Mouse (Mus musculus) left cerebral cortex, adult 11 months (tissue): ENCODE data around the gene Ubr3.
"Not testable (repeated sequence)": the region's sequence is repeated elsewhere in the genome, so short reads cannot be mapped to it uniquely, and the experiment has no call there.

Source experiments
- DNase-seq: peaks from one replicate; pipeline ENCODE4 v3.0.0; 2022; ENCODE audit warnings: low spot score

Ubr3 gene

DNA sequence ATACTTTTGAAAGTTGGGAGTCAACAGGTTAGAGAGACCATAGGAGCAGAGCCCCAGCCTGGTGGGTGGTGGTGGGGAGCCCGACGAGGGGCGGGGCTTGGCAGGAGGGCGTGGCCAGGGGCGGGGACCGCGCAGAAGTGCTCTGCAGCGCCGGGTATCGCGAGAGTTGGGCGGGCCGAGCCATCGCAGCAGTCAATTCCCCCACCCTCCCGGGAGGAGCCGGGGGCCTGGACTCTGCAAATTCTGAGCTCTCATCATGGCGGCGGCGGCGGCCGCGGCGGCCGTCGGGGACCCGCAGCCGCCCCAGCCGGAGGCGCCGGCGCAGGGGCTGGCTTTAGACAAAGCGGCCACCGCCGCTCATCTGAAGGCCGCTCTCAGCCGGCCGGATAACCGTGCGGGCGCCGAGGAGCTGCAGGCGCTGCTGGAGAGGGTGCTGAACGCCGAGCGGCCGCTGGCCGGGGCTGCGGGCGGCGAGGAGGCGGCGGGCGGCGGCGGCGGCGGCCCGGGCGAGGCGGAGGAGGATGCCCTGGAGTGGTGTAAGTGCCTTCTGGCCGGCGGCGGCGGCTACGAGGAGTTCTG, at the start of gene Ubr3:
TSS of gene Ubr3 (plus strand) at position 208 of the 579 bp plus-strand sequence.
- peak; percentile 93 for DNase-seq

DNA sequence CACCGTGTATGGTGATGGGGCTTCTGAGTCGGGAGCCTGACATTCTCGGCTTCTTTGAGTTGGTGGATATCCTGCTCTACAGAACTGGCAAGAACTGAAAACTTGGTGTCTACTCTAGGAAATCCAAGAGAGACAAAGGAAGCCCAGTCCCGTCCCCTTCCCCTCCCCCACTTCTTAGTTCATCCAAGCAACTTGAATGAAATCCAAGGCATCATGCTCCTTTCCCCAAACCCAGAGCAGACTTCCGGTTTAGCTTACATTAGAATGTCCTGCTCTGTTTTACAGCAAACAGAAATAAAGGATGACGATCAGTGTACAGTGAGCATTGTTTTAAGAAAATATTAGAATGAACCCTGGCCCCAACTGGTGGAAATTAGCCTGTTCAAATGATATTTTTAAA, 47.8 kb upstream of the Ubr3 start:
- DNase-seq, result no peak

DNA sequence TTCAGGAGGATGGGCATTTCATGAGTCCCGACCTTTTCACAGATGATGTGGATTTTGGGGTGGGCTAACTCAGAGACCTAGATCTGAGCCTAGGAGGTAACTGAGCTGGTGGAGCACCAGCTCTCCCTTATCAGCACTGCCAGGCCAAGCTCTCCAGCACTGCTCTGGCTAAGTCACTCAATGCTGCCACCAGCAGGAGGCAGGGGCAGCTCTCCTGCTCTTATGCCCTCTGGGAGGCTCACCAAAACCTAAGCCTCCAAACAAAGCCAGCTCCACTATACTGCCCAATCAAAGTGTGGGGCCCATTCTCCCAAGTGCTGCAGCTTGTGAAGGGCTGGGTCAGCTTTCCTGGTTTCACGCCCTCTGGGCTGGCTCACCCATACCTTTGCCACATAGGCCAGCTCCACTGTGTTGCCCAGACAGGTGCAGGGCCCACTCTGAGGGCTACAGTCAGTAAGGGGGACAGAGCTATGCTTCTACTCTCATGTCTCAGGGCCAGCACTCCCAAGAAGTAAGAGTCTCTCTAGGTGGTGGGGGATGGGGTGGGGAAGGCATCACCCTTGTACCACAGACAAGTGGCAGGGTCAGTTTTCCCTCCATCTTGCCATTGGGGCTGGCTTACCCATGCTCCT, 45.5 kb upstream of the Ubr3 start:
- no peak for DNase-seq

DNA sequence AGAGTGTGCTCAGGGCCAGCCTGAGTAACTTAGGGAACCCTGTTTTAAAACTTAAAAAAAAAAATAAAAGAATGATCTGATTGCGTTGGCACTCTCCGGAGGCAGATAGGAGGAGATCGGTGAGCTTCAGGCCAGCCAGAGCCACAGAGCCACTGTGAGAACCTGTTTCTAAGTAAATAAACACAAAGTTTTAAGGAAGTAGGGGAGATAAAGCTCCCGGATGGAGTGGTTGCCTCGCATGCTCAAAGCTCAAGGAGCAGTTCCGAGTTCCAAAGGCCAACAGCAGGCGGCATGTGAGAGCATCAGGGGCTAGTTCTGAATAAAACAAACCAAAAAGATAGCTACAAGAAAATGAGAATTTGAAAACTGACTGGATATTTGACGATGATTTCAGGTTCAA, 40.7 kb upstream of the Ubr3 start:
- no peak for DNase-seq

DNA sequence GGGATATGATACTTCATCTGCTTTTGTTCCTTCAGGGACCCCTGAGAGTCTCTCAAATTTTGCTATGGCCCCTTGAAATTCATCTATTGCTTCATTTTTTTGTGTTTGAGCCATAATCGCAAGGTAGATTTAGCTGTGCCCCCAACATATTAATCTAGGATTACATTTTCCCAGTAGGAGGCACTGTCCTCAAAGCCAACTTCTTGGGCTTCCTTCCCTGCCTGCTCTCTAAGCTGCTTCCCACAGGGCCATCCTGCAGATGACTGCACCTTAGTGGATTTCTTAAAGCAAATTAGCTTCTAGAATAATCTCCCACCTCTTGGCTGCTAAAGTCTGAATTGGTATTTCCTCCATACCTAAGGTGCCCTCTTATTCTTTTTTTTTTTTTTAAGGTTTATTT, 39.2 kb upstream of the Ubr3 start:
- DNase-seq, result no peak

DNA sequence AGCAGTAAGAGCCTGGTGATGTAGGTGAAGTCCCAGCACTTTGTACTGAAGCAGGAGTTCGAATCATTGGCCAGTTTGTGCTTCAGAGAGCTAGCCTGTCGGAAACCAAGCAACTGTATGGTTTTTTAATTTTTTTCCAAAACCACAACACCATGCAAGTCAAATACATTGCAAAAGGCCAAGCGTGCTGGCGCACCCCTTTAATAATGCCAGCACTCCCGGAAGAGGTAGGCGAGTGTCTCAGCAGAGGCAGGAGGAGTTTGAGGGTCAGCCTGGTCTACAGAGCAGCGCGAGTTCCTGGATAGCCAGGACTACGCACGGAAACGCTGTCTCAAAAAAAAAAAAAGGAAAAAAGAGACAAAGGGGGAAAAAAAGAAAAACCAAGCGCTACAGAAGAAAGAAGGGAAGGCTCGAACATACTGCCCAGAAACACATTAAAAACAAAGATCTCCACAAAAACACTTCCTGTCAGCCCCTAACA, 36.0 kb upstream of the Ubr3 start:
- DNase-seq, result no peak

DNA sequence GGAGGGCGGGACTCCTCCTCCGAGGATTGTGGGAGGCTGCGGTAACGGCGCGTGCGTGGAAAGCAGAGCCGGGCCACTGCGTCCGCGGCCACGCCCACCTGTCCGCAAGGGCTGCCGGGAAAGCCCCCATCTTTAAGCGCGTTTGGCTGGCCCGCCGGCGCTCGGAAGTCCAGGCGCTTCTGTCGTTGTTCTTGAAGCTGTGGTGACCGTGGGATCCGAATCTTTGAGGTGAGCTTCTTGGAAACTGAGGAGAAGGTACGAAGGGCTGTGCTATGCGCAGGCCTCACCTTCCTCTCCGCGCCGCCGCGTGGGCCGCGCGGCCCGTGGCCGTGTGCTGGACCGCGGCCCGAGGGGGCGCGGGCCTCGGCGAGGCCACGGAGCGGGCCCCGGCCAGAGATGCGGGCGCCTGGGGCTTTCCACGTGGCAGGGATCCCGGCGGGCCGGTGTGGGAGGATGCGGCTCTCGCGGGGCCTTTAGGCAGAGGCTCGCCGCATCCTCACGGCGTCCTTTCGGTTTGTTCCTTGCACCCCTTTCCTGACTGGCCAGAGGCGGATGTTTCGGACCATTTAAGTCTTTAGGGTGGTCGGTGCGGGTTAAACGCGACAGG, 35.5 kb upstream of the Ubr3 start, which contains the start of gene Ssb:
TSS of gene Ssb (plus strand) at position 78 of the 607 bp plus-strand sequence.
- peak; percentile 88 for DNase-seq

DNA sequence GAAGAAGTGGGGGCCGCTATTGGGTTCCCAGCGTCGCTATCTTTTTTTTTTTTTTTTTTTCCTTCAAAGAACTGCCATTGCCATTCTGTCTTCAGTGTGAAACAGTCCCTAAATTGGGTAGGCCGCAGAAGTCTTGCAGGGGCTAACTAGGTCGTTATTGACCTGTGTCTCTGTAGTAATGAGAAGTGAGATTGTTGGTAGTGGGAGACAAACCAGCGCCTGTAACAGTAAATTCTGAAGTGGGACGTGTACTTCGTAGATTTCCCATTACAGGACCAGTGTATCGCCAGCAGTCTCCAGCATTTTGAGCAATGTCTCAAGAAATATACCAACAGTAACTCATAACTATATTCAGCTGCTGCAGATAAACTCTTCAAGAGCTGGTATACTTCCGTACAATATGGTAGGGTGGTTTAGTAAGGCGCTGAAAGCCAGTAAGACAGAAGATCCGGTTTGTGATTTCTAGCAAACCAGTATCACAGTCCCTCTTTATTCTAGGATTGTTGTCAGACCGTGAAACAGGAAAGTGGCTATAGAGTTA, 34.9 kb upstream of the Ubr3 start:
- DNase-seq, result no peak

DNA sequence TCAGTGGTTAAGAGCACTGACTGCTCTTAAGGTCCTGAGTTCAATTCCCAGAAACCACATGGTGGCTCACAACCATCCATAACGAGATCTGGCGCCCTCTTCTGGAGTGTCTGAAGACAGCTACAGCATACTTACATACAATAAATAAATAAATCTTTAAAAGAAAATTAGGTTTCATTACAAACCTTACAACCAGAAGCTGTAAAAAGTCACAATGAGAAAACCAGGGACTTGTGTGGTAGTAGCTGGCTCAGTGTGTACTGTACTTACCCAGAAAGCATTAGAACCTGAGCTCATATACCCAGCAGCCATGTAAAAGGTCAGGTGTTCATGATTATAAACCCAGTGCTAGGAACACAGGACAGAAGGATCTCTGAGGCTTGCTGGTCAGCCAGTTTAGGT, 13.1 kb upstream of the Ubr3 start:
- DNase-seq, result no peak

DNA sequence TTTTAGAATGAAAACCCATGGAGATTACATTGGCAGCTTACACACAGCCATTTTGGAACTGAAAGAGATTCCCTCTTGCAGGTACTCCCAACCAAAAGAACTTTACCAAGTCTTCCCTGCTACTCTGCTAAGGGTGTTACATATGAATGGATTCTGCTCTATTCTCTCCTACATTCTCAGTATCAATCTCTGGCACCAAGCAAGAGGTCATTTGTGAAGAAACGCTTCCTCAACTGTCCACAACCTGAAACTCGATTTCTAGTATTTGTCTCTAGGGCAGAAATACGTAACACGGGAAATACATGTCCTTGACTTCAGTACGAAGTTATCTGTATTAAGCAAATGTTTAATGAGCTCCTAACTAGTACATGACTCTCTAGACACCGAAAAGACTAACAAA, 12.5 kb upstream of the Ubr3 start:
- DNase-seq, result no peak

DNA sequence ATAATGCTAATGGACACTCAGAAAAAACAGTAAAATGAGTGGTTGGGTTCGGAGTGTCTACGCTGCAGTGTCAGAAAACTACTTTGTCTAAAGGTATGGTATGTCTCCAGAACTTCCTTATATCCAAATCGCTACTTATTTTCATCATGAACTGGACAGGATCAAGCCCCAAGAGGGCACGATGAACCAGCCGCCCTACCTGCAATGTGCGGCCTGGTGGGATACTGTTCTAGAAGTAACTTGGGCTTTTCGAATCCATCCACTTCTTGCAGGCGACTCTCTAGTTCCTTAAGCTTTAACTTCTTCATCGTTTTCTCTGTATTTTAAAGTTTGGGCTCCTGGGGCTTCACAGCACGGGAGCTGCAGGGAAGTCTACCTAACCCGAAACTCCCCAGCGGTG, 12.0 kb upstream of the Ubr3 start:
- DNase-seq, result no peak

DNA sequence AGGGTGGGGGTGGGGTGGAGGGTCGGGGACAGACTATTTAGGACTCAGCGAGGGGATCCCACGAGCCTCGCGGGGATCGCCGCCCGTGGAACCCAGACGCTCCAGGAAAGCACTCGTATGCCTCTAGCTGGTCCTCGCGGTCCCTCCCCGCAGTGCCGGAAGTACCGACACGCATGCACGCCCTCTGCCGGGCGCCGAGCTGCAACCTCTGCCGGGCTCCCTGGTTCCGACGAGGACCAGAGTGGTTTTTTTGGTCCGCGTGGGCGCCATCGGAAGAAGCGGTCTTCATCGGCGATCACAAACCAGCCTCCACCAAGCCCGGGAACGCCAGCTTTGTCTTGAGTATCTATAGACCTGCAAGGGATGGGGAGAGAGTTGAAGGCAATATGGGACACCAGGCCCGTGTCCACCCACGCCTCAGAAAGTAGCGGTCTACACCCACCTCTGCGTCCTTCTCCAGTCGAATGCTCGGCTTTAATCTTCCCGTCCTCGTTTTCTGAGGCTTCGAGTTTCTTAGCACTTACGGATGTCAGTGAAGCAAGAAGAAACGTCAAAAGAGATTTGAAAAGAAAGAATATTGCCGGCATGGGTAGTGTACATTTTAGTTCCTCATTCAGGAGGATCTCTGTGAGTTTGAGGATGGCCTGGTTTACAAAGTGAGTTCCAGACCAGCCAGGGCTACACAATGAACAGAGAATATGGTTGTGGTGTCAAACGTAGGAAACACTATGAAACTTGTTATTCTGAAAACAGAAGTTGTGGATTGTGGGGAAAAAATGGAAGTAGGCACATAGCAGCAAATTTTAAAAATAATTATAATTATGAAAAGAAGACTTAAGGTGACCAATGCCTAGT, 11.4 kb upstream of the Ubr3 start, which contains the start of gene Mettl5:
TSS of gene Mettl5 (minus strand) at position 165 of the 855 bp plus-strand sequence.
- DNase-seq, result peak; percentile 82

DNA sequence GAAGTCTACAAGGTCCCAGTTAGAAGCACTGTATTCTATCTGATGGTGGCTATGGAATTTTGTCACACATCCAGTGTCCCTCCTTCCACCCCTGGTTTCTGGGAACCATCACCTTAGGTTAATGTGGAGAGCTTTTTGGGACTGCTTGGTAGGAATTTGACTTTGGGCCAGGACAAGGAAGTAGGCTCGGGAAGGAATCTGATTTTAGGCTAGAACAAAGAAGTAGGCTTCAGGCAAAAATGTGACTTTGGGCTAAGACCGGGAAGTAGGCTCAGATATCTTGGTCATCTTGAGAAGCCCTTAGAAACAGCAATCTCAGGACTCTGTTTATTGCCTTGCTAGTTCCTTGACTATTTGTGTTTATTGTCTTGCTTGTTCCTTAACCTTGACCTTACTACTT, 8.1 kb upstream of the Ubr3 start:
- DNase-seq, result no peak

DNA sequence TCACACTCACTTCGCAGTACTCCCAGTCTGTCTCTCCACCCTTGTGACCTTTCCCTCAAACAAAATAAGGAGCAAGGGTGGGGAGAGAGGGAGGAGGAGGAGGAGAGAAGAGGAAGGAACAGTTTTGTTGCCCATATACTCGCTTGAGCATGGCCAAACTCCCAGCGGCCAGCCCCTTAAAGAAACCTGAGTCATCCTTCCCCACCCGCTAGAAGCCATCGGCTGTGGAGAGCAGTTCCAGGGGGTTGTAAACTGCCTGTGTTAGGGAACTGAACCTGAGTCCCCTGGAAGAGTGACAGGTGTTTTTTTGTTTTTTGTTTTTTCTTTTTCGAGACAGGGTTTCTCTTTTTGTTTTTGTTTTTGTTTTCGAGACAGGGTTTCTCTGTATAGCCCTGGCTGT, 6.2 kb upstream of the Ubr3 start:
- no peak for DNase-seq

DNA sequence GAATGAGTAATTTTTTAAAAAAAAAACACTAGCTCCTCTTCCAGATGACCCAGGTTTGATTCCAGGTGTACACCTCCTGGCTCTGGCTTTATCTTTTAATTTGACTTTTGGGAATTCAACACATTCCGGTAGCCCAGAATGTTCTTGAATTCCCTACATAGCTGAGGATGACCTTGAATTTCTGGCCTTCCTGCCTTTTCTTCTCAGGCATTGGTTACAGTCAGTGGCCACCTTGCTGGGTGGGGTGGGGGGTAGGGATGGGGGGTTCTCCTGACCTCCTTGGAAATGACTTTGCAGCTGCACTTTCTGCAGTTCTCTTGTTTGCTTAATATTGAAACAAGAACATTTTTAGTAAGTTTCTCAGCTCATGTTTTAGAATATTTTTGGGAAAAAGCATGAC, 3.9 kb upstream of the Ubr3 start:
- DNase-seq, result no peak

DNA sequence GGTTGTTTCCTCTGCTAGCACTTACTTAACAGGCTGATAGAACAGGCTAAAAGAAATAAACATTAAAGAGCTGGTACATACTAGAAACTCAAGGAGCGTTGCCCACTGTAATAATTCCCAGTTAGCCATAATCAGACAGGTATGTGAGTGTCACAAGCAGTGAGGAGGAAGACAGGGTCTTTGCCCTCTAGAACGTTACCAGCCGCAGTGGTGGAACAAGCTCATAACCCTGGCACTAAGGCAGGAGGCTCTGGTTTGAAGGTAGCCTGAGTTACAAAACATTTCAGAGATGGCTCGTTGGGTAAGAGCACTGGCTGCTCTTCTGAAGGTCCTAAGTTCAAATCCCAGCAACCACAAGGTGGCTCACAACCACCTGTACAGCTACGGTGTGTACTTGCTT, 3.2 kb upstream of the Ubr3 start:
- DNase-seq, result no peak

DNA sequence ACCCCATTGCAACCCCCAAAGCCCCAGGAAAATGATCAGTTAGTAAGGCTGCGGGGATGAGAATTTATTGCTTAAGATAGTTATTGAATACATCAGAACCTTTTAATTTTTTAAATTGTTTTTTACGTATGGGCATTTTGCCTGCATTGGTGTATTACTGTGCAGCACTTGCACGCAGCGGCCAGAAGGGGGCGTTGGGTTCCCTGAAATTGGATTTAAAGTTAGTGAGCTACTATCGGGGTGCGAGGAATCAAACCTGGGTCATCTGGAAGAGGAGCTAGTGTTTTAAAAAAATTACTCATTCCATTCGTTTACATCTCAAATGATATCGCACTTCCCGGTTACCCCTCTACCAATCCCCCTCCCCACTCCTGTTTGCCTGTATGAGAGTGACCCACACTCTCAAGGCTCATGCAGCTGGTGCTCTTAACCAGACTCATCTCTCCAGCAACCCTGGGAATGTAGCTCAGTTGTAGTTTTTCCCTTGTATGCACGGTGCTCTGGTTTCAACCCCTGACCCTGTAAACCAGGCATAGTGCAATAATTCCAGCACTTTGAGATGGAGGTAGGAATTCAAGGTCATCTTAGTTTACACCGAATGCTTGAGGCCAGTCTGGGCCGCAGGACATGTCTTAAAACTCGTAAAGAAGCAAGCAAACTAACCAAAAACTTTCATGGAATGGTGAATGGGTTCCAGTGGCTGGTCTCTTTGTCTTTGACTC, 1.4 kb upstream of the Ubr3 start:
- DNase-seq, result no peak

DNA sequence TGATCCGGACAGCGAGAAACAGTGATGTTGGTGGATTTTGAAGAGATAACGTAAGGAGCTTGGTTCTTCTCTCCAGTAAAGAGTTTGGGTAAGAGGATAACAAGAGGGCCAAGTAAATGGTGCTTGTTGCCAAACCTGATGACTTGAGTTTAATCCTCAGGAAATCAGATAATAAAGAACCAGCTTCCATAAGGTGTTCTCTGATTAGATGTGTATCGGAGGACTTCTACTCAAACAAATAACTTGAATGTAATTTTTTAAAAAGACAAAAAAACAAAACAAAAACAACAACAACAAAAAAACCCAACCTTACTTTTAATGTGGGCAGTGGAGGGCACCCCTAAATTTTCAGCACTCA, 843 bp upstream of the Ubr3 start:
- no peak for DNase-seq

DNA sequence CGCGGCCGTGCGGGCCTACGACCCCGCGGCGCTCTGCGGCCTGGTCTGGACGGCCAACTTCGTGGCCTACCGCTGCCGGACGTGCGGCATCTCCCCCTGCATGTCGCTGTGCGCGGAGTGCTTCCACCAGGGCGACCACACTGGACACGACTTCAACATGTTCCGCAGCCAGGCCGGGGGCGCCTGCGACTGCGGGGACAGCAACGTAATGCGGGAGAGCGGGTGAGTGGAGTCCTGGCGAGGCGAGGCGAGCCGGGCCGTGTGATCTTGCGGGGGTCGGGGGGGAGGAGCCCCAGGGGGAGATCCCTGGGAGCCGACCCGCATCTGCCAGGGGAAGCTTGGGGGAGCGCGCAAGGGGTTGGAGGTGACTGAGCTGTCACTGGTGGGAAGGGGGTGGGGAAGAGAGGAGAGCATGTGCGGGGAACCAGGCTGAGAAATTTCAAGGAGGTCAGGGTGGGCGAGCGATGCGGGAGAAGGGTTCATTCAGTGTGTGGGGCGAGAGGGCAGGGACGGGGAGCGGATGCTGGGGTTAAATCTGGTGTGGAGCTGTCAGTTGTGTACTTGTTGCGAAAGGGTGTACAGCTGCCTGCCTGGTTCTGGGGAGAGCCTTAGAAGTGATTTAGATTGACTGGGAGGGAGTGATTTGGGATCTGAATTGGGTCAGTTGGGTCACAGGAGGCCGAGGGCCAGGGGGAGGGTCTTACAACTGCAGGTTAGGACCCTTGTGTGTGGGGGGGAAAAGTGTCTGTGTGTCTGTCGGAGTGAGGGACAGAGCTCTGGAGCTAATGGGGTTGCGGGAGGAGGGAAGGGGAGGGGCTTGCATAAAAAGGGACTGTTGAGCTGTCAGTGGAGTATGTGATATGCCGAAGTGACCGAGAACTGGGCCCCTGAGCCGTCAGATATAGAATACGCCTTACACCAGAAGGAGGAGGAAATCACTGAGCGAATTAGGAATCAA, 851 bp downstream of the Ubr3 start:
- peak; percentile 30 for DNase-seq

DNA sequence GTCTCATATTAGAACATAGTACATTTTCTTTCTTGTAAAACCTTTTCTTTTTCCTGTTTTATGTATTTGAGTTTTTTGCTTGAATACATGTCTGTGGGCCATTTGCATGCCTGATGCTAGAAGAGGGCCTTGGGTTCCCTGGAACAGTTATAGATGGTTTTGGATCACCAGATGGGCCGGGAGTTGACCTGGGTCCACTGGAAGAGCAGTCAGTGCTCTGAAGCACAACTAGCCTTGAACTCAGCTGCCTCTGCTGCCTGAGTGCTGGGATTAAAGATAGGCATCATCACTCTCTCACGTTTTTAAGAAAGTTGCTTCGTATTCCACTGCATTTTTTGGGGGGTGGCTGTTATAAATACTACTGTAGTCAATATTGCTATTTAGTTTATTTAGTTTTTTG, 6.5 kb downstream of the Ubr3 start:
- DNase-seq, result no peak

DNA sequence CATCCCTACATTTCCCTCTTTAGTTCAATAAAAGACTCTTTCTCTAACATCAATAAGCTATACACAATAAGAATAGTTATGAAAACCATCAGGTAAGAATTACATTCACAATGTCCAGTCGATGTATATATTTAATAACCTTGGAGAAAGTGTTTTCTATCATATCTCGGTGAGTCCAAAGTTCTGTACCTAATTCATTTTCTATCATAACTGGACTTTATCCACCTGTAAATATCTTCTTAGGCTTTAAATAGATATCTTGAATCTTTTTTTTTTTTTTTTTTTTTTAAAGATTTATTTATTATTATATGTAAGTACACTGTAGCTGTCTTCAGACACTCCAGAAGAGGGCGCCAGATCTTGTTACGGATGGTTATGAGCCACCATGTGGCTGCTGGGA, 10.3 kb downstream of the Ubr3 start:
- not testable (repeated sequence) for DNase-seq
